Mouse (Mus musculus) kidney, embryonic 14.5 days (tissue): Measurements from ENCODE around the gene 4921517D22Rik. TPM values are rescaled to one million over a fixed set of nuclear protein-coding genes. Genes with fewer than 3 reads are reported as not detected.

Experiments
- ATAC-seq: fragments of 200-750 bp; cut with Nextera tagmentation; 2 replicates; pipeline ENCODE4 v1.8.0; 2017; ENCODE audit warnings: moderate number of reproducible peaks, mild to moderate bottlenecking, moderate TSS enrichment, moderate library complexity; ENCODE audit not compliant: low FRiP score, low TSS enrichment
- H3K27ac ChIP-seq: fragments of 300-500 bp; sonication (generic); 2 replicates; pipeline ENCODE4 v1.5.1; 2014; ENCODE audit warnings: low read depth, mild to moderate bottlenecking, low read length, moderate library complexity, mixed read lengths
- H3K27me3 ChIP-seq: fragments of 300-500 bp; sonication (generic); 2 replicates; pipeline ENCODE4 v1.6.1; 2014; ENCODE audit warnings: mild to moderate bottlenecking, low read length; ENCODE audit not compliant: control insufficient read depth, insufficient read depth
- H3K36me3 ChIP-seq: fragments of 300-500 bp; sonication (generic); 2 replicates; pipeline ENCODE4 v1.6.1; 2014; ENCODE audit warnings: low read length, mixed read lengths; ENCODE audit not compliant: control insufficient read depth, insufficient read depth
- H3K4me1 ChIP-seq: fragments of 300-500 bp; sonication (generic); 2 replicates; pipeline ENCODE4 v1.6.1; 2014; ENCODE audit warnings: low read length, mixed read lengths; ENCODE audit not compliant: control insufficient read depth, insufficient read depth
- H3K4me2 ChIP-seq: fragments of 300-500 bp; sonication (generic); replicated peaks from 2 replicates; pipeline ENCODE4 v1.6.1; 2014; ENCODE audit warnings: low read depth, mild to moderate bottlenecking, low read length
- H3K4me3 ChIP-seq: fragments of 300-500 bp; sonication (generic); 2 replicates; pipeline ENCODE4 v1.5.1; 2014; ENCODE audit warnings: mild to moderate bottlenecking, low read length
- H3K9ac ChIP-seq: fragments of 300-500 bp; sonication (generic); 2 replicates; pipeline ENCODE4 v1.6.1; 2014; ENCODE audit warnings: low read depth, mild to moderate bottlenecking, low read length, moderate library complexity
- H3K9me3 ChIP-seq: fragments of 300-500 bp; sonication (generic); 2 replicates; pipeline ENCODE4 v1.6.1; 2016; ENCODE audit warnings: low read length; ENCODE audit not compliant: control insufficient read depth
- WGBS: fragments of 180-500 bp; shearing (Covaris S2); extraction: QIAGEN DNeasy Blood & Tissue Kit; methylation state at CpG from one replicate; pipeline ENCODE4 v1.1.7; 2014; 5-methylcytosine and 5-hydroxymethylcytosine counted together
- polyA plus RNA-seq: library from polyadenylated mRNA; unstranded; fragments of >200 nt; fragmentation: Nextera tagmentation; extraction: Ambion mirVana; gene quantifications from 2 replicates; pipeline ENCODE4 v1.2.1, GENCODE M21; 2014

The 4921517D22Rik gene
- polyA plus RNA-seq, 1 experiment from 2014 or later, result not detected

- no peaks in the 10 kb centered on the region for H3K27me3 ChIP-seq
- no peak overlapping the region for H3K4me3 ChIP-seq
- H3K9ac ChIP-seq, result no peak overlapping the region
- WGBS, result 68% methylated on average over 6 of the region's 6 CpGs
- no peak overlapping the region for H3K27ac ChIP-seq
- no peak for ATAC-seq
- H3K4me2 ChIP-seq, result no peak overlapping the region
- peaks cover 21% of the 10 kb centered on the region for H3K4me1 ChIP-seq
- no peaks in the 10 kb centered on the region for H3K9me3 ChIP-seq
- H3K36me3 ChIP-seq, result peaks cover 6% of the 10 kb centered on the region; the same call in 1 of the 2 replicates
Observed at GRCm38 (mm10) chr13:59647484-59647883, 46.4 kb downstream of the 4921517D22Rik start.

- Histone ChIP-seq H3K36me3 (peaks cover 9% of the 10 kb centered on the region; the same call in 1 of the 2 replicates), H3K4me3 (no peak overlapping the region), H3K9ac (0 out of 2 replicates have a peak overlapping the region, but pooled peaks have one; percentile 28), H3K27me3 (no peaks in the 10 kb centered on the region), H3K27ac (no peak overlapping the region; the same call in 1 of the 2 replicates), H3K4me2 (no peak overlapping the region), H3K4me1 (peaks cover 21% of the 10 kb centered on the region), H3K9me3 (no peaks in the 10 kb centered on the region)
- 46% methylated on average over 11 of the region's 11 CpGs for WGBS
- ATAC-seq, result 0 out of 2 replicates have a peak, but pooled peaks have one; percentile 51
Observed at GRCm38 (mm10) chr13:59646674-59647244, 47.1 kb downstream of the 4921517D22Rik start.

- H3K36me3 ChIP-seq, result peaks cover 9% of the 10 kb centered on the region; the same call in 1 of the 2 replicates
- WGBS, result 86% methylated on average over 3 of the region's 3 CpGs
Observed at GRCm38 (mm10) chr13:59645491-59645890, 48.4 kb downstream of the 4921517D22Rik start.

GRCm38 (mm10) chr13:59642818-59643217 is 51.1 kb downstream of the 4921517D22Rik start:
- H3K4me1 ChIP-seq, result peaks cover 13% of the 10 kb centered on the region
- no peaks in the 10 kb centered on the region for H3K27me3 ChIP-seq

More at GRCm38 (mm10) chr13:59645491-59645890, 48.4 kb downstream of the 4921517D22Rik start:
- no peak overlapping the region for H3K9ac ChIP-seq
- no peak overlapping the region for H3K4me2 ChIP-seq
- H3K4me1 ChIP-seq, result peaks cover 19% of the 10 kb centered on the region
- no peak for ATAC-seq
- H3K27me3 ChIP-seq, result no peaks in the 10 kb centered on the region
- no peaks in the 10 kb centered on the region for H3K9me3 ChIP-seq
- no peak overlapping the region for H3K4me3 ChIP-seq
- no peak overlapping the region for H3K27ac ChIP-seq

GRCm38 (mm10) chr13:59640178-59640440 is 53.8 kb downstream of the 4921517D22Rik start:
- no peaks in the 10 kb centered on the region for H3K27me3 ChIP-seq
- WGBS, result 83% methylated on average over 6 of the region's 6 CpGs
- no peak overlapping the region for H3K27ac ChIP-seq
- ATAC-seq, result no peak
- H3K4me3 ChIP-seq, result no peak overlapping the region
- H3K4me1 ChIP-seq, result no peaks in the 10 kb centered on the region
- H3K4me2 ChIP-seq, result no peak overlapping the region
- no peak overlapping the region for H3K9ac ChIP-seq
- H3K9me3 ChIP-seq, result no peaks in the 10 kb centered on the region
- peaks cover 35% of the 10 kb centered on the region for H3K36me3 ChIP-seq

More at GRCm38 (mm10) chr13:59642818-59643217, 51.1 kb downstream of the 4921517D22Rik start:
- ATAC-seq, result no peak
- Histone ChIP-seq H3K4me2 (no peak overlapping the region), H3K27ac (no peak overlapping the region), H3K36me3 (peaks cover 12% of the 10 kb centered on the region), H3K4me3 (no peak overlapping the region), H3K9ac (no peak overlapping the region), H3K9me3 (no peaks in the 10 kb centered on the region)
- 92% methylated on average over 2 of the region's 2 CpGs for WGBS

- no peak overlapping the region for H3K9ac ChIP-seq
- peaks cover 34% of the 10 kb centered on the region for H3K36me3 ChIP-seq
- H3K4me3 ChIP-seq, result no peak overlapping the region
- no peak overlapping the region for H3K27ac ChIP-seq
- ATAC-seq, result no peak
- H3K9me3 ChIP-seq, result no peaks in the 10 kb centered on the region
- H3K4me1 ChIP-seq, result no peaks in the 10 kb centered on the region
- 89% methylated on average over 16 of the region's 16 CpGs for WGBS
- H3K4me2 ChIP-seq, result no peak overlapping the region
- no peaks in the 10 kb centered on the region for H3K27me3 ChIP-seq
Observed at GRCm38 (mm10) chr13:59639368-59640177, 54.3 kb downstream of the 4921517D22Rik start.

GRCm38 (mm10) chr13:59637800-59638199 is 56.1 kb downstream of the 4921517D22Rik start:
- Histone ChIP-seq H3K27ac (no peak overlapping the region), H3K9ac (no peak overlapping the region), H3K4me1 (no peaks in the 10 kb centered on the region), H3K27me3 (no peaks in the 10 kb centered on the region), H3K9me3 (no peaks in the 10 kb centered on the region), H3K36me3 (peaks cover 52% of the 10 kb centered on the region), H3K4me3 (no peak overlapping the region), H3K4me2 (no peak overlapping the region)
- ATAC-seq, result no peak
- WGBS, result 88% methylated on average over 7 of the region's 7 CpGs
